Mouse (Mus musculus): ENCODE measurements around the gene Hdac9. TPM values are rescaled to one million over a fixed set of nuclear protein-coding genes. Genes with fewer than 3 reads are reported as not detected.

Gene Hdac9
- total RNA-seq, 2 experiments from 2014 or later = 3.6 to 4.0 TPM

DNA sequence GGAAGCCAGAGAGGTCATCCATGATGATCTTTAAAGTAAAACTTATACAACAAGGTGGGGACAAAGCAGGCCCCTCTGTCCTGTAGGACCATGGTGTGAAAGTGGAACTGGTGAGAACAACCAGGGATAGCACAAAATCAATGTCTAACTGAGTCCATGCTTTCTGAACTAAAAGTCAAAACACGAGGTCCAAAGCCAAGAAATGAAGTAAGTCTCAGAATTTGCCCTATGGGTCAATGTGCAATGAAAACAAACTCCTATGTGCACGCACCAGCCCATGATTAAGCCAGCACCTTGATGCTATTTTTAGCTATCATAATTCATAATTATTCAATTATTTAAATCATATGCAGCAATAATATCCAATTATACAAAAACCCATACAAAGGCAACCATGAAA lies 196.0 kb downstream of the Hdac9 start:
- no peak for DNase-seq (ENCODE audit: low spot score in 2 of 2)

DNA sequence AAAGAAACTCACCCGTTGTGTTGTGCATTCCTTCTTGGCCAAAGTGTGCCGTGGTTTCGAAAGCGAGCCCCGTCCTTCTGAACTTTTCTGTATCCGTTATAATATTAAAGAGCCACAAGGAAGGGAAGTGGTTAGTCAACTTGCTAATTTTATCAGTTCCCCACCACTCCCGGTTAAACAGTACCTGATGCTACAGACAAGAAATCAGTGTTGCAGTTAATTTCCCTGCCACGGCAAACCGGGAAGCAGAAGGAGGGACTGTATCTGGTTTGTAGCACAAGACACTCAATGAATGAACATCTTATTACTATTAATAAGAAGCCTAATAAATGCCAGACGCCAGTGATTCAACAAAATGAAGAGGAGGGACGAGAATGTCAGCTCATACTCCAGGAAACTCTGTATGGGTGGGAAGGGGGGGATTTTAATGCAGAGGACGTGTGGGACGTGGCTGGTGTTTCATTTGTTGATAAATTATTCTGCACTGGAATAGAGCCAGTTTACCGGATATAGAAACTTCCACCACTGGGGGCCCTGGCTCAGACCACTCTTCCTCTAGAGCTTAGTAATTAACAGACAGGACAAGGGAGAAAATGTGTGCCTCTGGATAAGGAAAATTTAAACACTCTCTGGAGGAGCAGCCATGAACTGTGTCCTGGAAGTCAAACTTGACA lies 202.5 kb downstream of the Hdac9 start:
- no peak for DNase-seq (ENCODE audit: low spot score in 2 of 2)

DNA sequence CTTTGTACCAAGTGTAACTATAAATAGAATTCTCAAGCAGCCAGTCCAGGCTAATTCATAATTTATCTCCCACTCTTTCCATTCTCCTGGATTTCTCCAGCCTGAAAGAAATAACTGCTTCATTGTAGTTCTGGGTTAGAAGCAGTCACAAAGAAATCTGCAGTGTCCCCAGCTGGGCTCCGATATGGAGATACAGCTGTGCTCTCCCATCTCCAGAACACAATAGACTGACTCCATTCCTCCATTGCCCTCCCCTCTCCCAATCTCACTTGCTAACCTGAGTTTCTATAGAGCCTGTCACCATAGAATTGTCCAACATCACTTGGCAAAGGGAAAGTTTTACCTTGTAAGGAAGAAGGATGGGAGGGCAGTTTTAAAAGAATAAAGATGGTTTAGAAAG lies 218.9 kb downstream of the Hdac9 start:
- no peak for DNase-seq (ENCODE audit: low spot score in 2 of 2)

DNA sequence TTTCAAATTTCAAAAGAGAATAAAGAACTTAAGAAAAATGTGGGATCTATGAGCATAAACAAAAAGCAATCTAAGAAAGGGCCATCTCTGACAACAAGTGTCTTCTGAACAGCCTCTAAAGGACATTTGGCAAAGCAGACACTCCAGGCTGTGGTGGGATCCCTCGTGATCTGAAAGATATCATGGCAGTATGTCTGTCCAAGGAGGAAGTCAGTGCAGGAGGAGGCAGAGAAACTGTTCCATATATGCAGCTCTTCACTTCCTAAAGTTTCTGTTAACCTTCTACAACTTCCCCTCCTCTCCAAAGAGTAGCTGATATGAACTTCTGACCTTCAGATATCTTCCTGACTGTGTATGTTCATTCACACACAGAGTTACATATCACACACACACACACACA lies 220.2 kb downstream of the Hdac9 start:
- DNase-seq (ENCODE audit: low spot score in 2 of 2) = no peak

DNA sequence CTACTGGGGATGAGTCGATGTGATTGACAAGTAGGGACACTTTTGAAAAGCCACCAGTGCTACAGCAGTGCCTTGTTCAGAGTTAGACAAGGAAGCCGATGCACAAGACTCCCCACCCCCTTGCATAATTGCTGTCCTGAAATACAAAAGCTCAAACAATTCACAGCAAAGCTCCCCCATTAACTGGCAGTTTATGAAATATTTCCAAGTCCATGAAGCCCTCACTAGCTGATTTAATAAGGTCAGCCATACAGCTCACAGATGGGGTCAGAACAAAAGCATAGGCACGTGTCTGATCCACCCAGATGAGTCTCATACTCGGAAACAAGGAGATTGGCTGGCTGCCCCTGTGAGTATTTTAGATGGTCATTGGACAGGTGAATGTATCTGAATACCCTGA lies 228.0 kb downstream of the Hdac9 start:
- no peak for DNase-seq (ENCODE audit: low spot score in 2 of 2)

DNA sequence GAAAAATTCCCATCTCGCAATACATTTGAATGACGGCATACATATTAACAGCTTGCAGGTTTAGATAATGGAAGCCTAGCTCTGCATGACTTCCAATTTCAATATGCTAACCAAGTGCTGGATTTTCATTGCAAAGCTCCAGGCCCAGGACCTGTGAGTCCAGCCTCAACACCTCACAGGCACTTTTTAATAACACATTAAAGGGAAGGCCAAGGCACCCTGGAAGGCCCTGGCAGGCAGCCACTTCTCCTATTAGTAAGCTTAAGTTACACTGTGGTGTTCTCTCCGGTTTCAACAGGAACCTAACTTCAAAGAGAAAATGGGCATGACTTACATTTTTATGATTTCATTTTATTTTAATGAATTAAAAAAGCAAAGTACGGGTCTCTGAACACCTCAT lies 233.5 kb downstream of the Hdac9 start:
- DNase-seq (ENCODE audit: low spot score in 2 of 2) = no peak

DNA sequence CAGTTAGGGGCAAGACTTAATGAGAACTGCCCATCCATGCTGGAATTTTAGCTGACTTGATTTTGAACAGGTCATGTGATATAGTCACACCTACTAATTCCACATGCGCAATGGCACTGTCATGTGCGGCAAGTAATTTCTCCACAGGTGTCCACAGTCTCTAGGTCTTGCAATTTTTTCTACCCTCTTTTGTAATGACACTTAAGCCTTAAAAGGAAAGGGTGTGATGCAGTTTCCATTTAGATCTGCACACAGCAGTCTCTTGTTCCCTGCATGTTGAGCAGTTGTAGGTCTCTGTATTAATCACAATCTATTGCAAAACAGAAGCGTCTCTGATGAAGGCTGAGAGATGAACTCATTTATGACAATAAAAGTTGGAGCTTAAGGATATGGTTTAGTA lies 234.2 kb downstream of the Hdac9 start:
- DNase-seq (ENCODE audit: low spot score in 2 of 2) = no peak

DNA sequence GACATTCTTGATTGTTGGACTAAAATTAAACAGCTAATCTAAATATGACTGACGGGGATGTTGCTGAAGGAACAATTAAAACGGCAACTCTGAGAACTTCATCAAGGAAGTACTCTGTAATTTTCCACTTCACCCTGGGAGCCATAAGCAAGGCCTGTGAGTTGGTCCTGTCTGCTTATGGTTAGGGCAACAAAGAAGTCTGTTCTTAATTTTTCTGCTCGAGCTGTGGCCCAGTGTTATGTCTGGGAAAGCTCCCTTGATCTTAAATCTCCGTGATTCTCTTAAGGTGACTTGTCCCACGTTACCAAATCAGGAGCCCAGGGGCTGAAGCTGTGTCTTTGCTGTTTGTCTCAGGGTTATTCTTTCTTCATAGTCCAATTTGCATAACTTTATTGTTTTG lies 236.3 kb downstream of the Hdac9 start:
- DNase-seq (ENCODE audit: low spot score in 2 of 2) = no peak

DNA sequence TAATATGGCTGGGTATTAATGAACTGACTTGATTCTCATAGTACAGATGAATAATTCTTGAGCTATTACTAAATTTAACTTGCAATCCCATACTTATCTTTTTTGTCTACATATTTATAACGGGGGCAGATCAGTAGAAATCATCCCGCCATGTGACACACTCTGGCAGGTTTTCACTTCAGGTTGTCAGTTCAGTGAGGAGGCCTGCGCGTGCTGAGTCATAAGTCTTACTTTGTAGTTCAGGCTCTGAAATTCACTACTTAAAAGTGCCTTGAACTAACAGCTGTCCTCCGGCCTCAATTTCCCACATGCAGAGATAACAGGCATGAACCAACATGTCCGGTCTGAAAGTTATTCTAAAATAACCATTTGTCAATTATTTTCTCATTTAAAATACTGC lies 239.8 kb downstream of the Hdac9 start:
- no peak for DNase-seq (ENCODE audit: low spot score in 2 of 2)

DNA sequence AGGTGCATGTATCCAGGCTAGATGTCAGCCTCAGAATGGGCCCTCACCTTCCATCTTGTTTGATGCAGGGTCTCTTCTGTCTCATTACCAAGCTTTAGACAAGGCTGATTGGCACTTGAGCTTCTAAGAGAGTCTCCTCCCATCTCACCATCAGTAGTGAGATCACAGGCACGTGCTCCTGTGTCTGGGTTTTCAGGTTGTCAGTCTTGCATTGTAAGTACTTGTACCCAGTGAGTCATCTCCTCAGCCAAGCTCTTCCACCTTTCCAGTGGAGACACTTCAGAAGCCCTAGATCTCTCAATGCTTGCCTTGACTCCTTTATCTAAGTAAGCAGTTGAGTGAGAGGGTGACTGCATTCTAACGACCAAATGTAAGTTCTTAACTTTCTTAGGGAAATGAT lies 242.7 kb downstream of the Hdac9 start:
- no peak for DNase-seq (ENCODE audit: low spot score in 2 of 2)

DNA sequence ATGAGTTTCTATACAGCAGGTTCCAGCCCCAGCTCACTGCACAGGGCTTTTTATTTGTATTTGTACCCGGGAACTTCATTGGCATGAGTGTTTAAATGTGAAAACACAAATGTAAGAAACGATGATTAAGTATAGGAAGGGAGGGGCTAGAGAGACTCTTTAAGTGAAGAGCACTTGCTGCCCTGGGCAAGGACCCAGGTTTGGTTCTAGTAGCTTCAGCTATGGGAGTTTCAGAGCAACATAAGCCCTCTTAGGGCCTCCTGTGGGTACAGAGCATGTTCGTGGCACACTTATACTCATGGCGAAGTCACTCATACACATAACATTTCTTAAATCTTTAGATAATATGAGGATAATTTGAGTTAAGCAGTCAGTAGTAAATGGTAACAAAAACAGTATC lies 243.4 kb downstream of the Hdac9 start:
- no peak for DNase-seq (ENCODE audit: low spot score in 2 of 2)

DNA sequence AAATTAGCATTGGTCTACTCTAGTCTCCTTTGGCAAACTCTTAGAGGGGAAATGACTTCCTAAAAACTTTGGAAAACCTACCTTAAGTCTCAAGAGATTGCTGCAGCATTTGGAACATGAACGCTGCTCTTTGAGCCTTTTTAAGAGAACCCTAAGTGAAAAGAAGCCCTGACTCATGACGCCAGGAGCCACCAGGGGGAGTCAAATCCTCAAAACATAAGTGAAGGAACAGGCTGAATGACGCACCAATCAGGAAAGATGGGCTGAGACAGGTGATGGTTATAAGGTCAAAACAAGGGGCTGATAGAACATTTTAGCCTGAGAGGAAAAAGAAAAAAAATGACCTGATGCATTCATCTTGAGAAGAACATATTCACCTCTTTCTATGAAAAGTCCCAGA lies 252.1 kb downstream of the Hdac9 start:
- peak; percentile 9 to 44 for DNase-seq (ENCODE audit: low spot score in 2 of 2)

DNA sequence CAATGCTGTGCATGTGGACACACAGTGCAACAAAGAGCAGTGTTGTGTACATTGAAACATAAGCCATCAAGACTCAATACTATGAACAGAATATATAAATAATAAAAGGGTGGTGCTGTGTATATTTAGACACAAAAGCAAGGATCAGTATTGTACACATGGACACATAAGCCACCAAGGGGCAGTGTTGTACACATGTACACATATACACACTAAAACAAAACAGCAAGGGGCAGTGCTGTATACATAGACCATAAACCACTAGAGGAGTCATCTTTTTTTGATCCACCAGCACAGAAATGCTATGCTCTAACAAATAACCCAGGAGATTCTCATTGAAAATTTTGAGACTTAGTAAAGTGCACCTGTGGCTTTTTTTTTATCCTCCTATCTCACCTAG lies 255.5 kb downstream of the Hdac9 start:
- DNase-seq (ENCODE audit: low spot score in 2 of 2) = no peak

DNA sequence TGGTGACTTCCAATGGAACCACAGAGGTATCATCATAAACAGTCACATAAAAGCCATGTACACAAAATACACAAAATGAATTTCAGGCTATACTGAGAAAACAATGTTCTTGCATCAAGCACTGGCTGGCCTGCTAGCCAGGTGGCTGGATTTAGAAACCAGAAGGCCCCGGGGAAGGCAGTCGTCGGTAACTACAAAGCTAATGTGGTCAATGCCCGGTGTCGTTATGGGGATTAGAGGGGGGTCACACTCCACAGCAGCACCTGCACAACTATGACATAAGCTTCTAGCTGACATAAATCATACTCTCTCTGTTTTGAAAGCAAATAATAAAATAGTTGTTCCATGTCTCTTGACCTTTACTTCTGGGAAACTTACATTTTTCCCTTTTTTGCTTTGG lies 256.9 kb downstream of the Hdac9 start:
- DNase-seq (ENCODE audit: low spot score in 2 of 2) = no peak

DNA sequence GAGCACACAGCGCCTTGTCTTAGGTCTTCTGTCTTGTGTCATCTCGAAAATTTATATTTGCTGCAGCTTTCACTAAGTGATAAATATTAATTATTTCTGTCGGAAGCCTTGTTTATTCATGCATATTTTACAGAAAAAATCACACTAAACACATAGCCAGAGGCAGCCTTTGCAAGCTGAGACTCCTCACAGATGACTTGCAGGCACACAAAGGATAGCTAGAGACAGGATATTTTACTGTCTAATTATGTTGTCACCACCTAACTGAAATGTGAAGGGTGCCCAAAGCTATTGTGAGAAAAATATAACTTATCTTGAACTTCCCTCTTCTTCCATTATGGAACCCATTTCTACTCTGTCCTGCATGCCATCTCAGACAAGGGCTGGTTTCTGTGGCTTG lies 258.3 kb downstream of the Hdac9 start:
- DNase-seq (ENCODE audit: low spot score in 2 of 2) = no peak

DNA sequence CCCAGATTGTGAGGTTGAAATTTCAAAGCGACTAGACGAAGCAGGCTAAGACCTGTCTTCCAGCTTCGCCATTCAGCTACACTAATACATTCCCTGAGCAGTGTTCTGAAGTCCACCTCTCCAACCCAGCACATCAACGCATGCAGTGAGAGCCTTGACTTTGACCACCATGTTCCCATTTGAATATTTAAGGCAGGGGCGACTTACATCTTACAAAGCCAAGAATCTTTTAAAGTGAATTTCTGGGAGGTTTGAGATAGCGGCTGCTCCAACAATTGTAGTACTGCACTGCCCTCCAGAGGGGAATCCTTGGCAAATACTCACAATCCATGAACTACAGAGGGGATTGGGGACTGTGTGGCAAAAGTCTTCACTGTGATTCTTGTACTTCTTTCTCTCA lies 258.8 kb downstream of the Hdac9 start:
- DNase-seq (ENCODE audit: low spot score in 2 of 2) = no peak

DNA sequence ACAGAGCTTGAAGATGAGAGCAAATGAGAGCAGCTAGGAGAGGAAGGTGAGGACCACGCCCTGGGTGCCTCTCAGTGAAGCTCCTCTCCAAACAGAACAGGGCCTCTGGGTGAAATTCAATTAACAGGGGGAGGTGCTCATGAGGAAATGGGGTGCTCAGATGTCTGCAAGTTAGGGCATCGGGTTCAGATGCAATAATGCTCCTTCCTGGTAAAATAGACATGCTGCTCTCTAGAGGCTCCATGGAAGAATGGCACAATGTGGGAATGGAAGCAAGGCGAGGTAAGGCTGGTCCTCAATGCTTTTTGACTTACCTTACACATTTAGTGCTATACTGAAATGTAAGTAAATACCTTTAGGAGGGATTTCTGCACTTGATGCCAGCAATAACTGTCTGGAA lies 263.3 kb downstream of the Hdac9 start:
- no peak for DNase-seq (ENCODE audit: low spot score in 2 of 2)

DNA sequence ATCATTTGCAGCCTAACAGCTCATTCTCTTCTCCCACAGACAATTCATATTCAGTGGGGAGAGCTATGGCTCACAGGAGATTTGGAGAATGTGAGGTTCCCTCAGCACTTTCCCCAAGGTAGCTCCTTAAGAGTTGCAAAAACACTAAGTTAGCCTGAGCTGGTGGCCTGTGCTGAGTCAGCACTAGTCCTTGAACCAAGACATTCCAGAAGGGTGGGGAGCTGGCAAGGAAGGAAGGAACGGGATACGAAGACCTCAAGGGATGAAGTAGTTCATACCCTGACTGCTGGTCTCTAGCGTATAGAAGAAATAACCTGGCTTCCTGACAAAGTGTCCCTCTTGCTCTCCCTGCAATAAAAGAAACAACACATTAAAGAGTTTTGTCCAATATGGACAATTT lies 268.1 kb downstream of the Hdac9 start:
- DNase-seq (ENCODE audit: low spot score in 2 of 2) = no peak

DNA sequence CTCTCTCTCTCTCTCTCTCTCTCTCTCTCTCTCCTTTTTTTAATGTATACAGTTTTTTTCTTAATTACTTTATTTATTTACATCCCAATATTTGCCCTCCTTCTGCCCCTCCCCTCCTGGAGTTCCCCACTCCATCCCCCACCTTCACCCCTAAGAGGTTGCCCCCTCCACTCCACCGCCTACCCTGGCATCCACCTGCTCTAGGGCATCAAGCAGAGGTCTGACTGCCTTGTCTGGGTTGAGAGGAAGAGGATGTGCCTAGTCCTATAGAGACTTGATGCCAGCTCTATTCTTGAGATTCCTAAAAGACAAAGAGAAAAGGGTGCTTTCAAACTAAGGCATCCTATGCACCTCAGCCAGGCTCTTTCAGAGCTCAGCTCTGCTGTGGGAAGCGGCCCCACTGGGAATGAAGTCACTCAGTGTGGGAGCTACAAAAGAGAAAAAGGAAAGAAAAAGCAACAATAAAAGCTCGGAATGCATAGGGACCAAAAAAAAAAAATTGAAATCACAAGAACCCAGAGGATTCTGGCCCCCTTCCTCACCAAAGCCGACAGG lies 275.1 kb downstream of the Hdac9 start:
- no peak for DNase-seq (ENCODE audit: low spot score in 2 of 2)

DNA sequence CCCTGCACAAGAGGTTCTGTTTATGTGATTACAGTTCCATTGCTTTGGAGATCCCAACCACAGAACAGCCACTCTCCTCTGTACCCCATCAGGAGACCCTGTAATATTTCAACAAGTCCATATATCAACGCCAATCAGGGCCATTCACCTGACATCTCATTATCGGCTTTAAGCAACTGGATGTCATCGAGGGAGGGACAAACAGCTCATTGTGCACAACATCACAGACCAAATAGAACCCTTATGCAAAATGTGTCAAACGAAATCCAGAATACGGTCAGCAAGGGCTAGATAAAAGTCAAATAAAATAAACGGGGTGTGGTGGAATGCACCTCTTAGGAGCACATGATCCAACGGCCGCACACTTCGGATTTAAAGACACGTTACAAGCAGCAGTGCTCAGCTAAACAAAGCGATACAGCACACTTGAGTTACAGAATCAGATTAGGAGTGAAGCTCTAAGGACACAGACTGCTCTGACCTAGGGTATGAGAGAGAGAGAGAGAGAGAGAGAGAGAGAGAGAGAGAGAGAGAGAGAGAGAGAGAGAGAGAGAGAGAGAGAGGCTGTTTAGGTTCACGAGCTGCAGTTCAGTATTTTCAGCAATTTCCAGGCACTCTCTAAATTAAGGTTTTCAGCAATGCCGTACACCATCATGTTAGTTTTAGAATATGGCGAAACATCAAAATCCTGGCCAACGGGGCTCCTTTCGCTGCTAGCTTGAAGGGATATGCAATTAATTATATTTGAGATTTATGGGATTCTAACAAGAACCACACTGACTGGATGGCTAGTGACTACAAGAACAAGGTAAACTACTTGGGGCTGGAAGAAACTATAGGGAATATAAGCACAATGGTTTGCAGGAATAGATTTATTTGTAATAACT lies 279.4 kb downstream of the Hdac9 start:
- DNase-seq (ENCODE audit: low spot score in 2 of 2) = no peak

DNA sequence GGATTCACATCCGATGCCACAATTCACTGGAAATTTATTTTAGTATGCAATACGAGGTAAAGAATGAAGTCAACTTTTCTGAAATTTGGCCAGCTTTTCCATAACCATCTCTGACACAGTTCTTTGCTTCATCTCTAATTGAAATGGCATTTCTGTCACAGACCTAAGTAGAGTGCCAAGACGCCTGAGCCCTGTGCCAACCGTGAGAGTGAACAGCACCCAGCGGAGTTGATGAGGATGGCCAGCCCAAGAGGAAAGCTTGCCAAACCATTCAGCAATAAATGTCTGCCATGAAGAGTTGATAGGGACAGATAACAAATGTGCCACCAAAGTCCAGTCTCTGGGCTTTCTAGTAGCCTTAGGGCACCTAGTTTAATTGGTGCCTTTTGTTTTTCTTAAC lies 297.8 kb downstream of the Hdac9 start:
- no peak for DNase-seq (ENCODE audit: low spot score in 2 of 2)

DNA sequence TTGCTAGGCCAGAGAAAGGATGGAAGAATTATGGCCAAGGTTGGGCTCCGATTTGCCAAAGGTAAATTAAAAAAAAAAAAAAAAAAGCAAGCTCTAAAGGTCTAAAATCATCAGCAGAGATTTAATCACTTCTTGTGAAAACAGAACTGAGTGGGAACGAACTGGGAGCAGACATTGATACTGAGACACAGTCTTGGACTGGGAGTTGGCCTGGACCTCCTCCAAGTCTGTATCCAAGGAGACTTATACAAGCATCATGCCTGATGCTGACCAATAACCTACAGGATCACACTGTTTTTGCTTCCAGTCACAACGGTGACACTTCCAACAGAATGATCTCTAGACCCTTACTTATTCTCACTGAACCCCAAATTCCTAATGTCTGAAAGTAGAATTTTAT lies 298.6 kb downstream of the Hdac9 start:
- DNase-seq (ENCODE audit: low spot score in 2 of 2) = no peak

DNA sequence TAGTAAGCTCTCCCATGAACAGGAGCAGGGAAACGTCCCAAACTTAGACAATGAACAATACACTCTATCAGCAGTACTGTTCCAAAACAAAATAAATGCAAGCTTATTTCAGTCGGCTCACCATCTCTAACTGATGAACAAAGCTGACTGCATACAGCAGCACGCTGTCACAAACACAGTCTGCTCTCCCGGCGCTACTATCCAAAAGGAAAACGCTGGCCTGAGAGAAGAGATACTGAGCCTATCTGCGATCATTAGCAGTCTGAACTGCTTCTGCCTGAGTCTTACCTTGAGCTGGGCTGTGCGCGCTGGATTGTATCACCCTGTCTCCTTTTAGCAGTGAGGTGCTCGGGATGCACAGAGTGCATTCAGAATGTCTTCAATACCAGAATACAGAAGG lies 299.1 kb downstream of the Hdac9 start:
- DNase-seq (ENCODE audit: low spot score in 2 of 2) = no peak
